Mouse (Mus musculus) lung, postnatal 0 days (tissue): ENCODE results near the gene Runx3. TPM values are rescaled to one million over a fixed set of nuclear protein-coding genes. Genes with fewer than 3 reads are reported as not detected.

Experiments
- ATAC-seq: fragments of 200-750 bp; cut with Nextera tagmentation; 2 replicates; pipeline ENCODE4 v1.8.0; 2017; ENCODE audit warnings: moderate library complexity
- DNase-seq: peaks from one replicate; pipeline ENCODE4 v3.0.0-alpha.2; 2016; ENCODE audit warnings: low spot score
- H3K27ac ChIP-seq: fragments of 300-500 bp; sonication (generic); 2 replicates; pipeline ENCODE4 v1.5.1; 2014; ENCODE audit warnings: antibody characterized with exemption, mild to moderate bottlenecking, low read length, mixed read lengths
- H3K27me3 ChIP-seq: fragments of 300-500 bp; sonication (generic); replicated peaks from 2 replicates; pipeline ENCODE4 v1.6.1; 2014; ENCODE audit warnings: low read length, mixed read lengths; ENCODE audit not compliant: insufficient read depth
- H3K36me3 ChIP-seq: fragments of 300-500 bp; sonication (generic); 2 replicates; pipeline ENCODE4 v1.6.1; 2014; ENCODE audit warnings: low read length, mixed read lengths; ENCODE audit not compliant: insufficient read depth
- H3K4me1 ChIP-seq: fragments of 300-500 bp; sonication (generic); 2 replicates; pipeline ENCODE4 v1.6.1; 2014; ENCODE audit warnings: antibody characterized with exemption, low read depth, low read length, mixed read lengths; ENCODE audit not compliant: insufficient read depth
- H3K4me2 ChIP-seq: fragments of 300-500 bp; sonication (generic); replicated peaks from 2 replicates; pipeline ENCODE4 v1.6.1; 2014; ENCODE audit warnings: low read depth, mild to moderate bottlenecking, low read length, moderate library complexity, mixed read lengths
- H3K4me3 ChIP-seq: fragments of 300-500 bp; sonication (generic); 2 replicates; pipeline ENCODE4 v1.5.1; 2014; ENCODE audit warnings: low read depth, low read length
- H3K9ac ChIP-seq: fragments of 300-500 bp; sonication (generic); replicated peaks from 2 replicates; pipeline ENCODE4 v1.6.1; 2014; ENCODE audit warnings: low read depth, mild to moderate bottlenecking
- H3K9me3 ChIP-seq: fragments of 300-500 bp; sonication (generic); 2 replicates; pipeline ENCODE4 v1.6.1; 2016; ENCODE audit warnings: low read length, mixed read lengths
- CTCF ChIP-seq: IDR thresholded peaks from 2 replicates; pipeline ENCODE4 v1.5.1; 2016; ENCODE audit warnings: antibody characterized with exemption, mild to moderate bottlenecking
- EP300 ChIP-seq: IDR thresholded peaks from 2 replicates; pipeline ENCODE4 v1.6.1; 2016; ENCODE audit warnings: antibody characterized with exemption, mild to moderate bottlenecking, control low read depth
- WGBS: fragments of 180-500 bp; shearing (Covaris S2); extraction: QIAGEN DNeasy Blood & Tissue Kit; methylation state at CpG from one replicate; pipeline ENCODE4 v1.1.7; 2014; 5-methylcytosine and 5-hydroxymethylcytosine counted together
- polyA plus RNA-seq: library from polyadenylated mRNA; unstranded; fragments of >200 nt; fragmentation: Nextera tagmentation; extraction: Ambion mirVana; gene quantifications from 2 replicates; pipeline ENCODE4 v1.2.1, GENCODE M21; 2015

Gene Runx3
- polyA plus RNA-seq, 1 experiment from 2014 or later = 0.13 TPM

- no peak for DNase-seq
- TF ChIP-seq EP300 (no peak), CTCF (no peak)
- H3K4me2 ChIP-seq = no peak overlapping the region
- H3K9me3 ChIP-seq = no peaks in the 10 kb centered on the region
- no peaks in the 10 kb centered on the region for H3K4me1 ChIP-seq
- H3K27me3 ChIP-seq = peaks cover 86% of the 10 kb centered on the region
- no peaks in the 10 kb centered on the region for H3K36me3 ChIP-seq
- H3K9ac ChIP-seq = no peak overlapping the region
- H3K4me3 ChIP-seq = no peak overlapping the region
- ATAC-seq = no peak
- H3K27ac ChIP-seq = no peak overlapping the region
- 8% methylated on average over 28 of the region's 31 CpGs for WGBS
Observed at GRCm38 (mm10) chr4:135155106-135155800, 34.8 kb downstream of the Runx3 start.

DNA sequence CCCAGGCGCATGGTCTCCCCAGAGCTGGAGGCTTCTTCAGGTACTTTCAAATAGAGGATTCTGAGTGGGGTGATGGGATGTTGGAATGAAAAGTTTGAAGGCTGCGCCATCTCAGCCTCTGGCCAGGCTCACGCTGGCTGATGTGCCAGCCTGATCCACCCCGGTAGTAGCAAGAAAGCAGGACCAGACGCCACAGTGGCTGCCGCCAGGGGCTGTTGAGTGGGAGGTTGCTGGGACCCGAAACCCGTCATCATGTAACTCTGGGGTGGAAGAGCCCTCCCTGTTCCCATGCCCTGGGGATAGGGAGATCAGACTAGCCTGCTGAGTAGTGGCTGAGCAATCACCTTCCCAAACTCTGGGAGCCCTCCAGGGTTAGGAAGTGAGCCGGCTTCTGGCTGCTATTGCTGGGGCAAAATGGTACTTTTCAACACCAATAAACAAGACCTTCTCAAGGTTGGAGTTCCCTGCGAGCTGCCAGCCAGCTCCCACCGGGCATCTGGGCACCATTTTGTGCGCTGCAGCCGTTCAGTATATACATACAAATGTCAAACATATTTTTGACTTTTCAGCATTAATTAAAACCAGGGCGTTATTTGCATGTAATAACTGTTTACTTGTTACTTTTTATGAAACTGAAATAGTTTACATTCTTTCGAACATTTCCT, 35.5 kb downstream of the Runx3 start:
- H3K27me3 ChIP-seq = peaks cover 79% of the 10 kb centered on the region
- no peaks in the 10 kb centered on the region for H3K4me1 ChIP-seq
- TF ChIP-seq CTCF = no peak
- TF ChIP-seq EP300 = no peak
- no peak overlapping the region for H3K9ac ChIP-seq
- DNase-seq = no peak
- H3K9me3 ChIP-seq = no peaks in the 10 kb centered on the region
- no peak overlapping the region for H3K4me2 ChIP-seq
- WGBS = 9% methylated on average over 15 of the region's 15 CpGs
- H3K27ac ChIP-seq = no peak overlapping the region
- no peaks in the 10 kb centered on the region for H3K36me3 ChIP-seq
- ATAC-seq = no peak
- H3K4me3 ChIP-seq = no peak overlapping the region

DNA sequence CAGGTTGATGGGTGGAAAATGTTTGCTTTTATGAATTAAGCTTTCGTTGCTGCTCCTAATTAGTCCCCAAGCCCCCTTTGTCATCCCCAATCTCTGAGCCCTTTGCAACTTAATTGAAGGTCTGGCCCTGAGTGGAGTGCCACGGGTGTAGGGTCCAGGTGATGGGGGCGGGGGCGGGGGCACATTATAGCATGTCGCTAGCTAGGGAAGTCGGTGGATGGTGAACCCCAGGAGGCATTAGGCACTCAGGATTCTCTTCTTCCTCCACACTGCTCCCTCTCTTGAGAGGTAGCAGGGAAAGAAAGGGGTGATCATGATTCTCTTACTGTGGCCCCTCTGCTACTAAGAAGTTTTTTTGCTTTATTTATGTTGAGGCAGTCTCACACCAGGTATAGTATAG, 36.1 kb downstream of the Runx3 start:
- peaks cover 73% of the 10 kb centered on the region for H3K27me3 ChIP-seq
- ATAC-seq (no peak), DNase-seq (no peak)
- H3K9me3 ChIP-seq = no peaks in the 10 kb centered on the region
- 18% methylated on average over 6 of the region's 6 CpGs for WGBS
- no peak overlapping the region for H3K4me3 ChIP-seq
- no peak overlapping the region for H3K27ac ChIP-seq
- no peaks in the 10 kb centered on the region for H3K36me3 ChIP-seq
- TF ChIP-seq CTCF (no peak), EP300 (no peak)
- H3K4me1 ChIP-seq = no peaks in the 10 kb centered on the region
- H3K4me2 ChIP-seq = no peak overlapping the region
- H3K9ac ChIP-seq = no peak overlapping the region

DNA sequence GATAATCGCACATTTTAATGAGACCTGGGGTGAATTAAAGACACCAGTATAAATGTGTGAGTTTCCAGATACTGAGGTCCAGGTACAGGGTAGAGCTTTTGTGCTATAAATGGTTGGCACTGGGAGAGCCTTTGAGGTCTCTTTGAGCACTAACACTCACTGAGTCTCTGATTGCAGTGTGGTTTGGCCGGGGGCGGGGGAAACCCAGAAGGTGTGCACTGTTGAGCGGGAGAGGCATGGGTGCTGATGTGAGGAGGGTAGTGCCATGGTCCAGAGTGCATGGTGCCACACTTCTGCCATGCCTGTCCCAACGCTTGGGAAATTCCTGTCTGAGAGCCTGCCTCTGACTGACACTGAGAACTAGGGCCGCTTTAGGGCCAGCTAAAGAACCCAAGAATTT, 36.9 kb downstream of the Runx3 start:
- TF ChIP-seq CTCF (no peak), EP300 (no peak)
- peaks cover 65% of the 10 kb centered on the region for H3K27me3 ChIP-seq
- no peaks in the 10 kb centered on the region for H3K9me3 ChIP-seq
- WGBS = 16% methylated on average over 6 of the region's 6 CpGs
- H3K4me3 ChIP-seq = no peak overlapping the region
- no peak for DNase-seq
- no peak overlapping the region for H3K27ac ChIP-seq
- no peaks in the 10 kb centered on the region for H3K4me1 ChIP-seq
- H3K36me3 ChIP-seq = no peaks in the 10 kb centered on the region
- no peak overlapping the region for H3K9ac ChIP-seq
- no peak overlapping the region for H3K4me2 ChIP-seq
- no peak for ATAC-seq

GRCm38 (mm10) chr4:135158724-135159409, 38.4 kb downstream of the Runx3 start:
- Histone ChIP-seq H3K36me3 (no peaks in the 10 kb centered on the region), H3K9ac (no peak overlapping the region), H3K4me3 (no peak overlapping the region), H3K27ac (no peak overlapping the region), H3K9me3 (no peaks in the 10 kb centered on the region), H3K4me2 (no peak overlapping the region), H3K4me1 (no peaks in the 10 kb centered on the region), H3K27me3 (peaks cover 52% of the 10 kb centered on the region)
- ATAC-seq (peak; percentile 23; the same call in 1 of the 2 replicates), DNase-seq (no peak)
- WGBS = 9% methylated on average over 9 of the region's 9 CpGs
- TF ChIP-seq CTCF = no peak
- TF ChIP-seq EP300 = no peak

GRCm38 (mm10) chr4:135159663-135160062, 39.2 kb downstream of the Runx3 start:
- Histone ChIP-seq H3K4me2 (no peak overlapping the region), H3K27me3 (peaks cover 46% of the 10 kb centered on the region), H3K9ac (no peak overlapping the region), H3K9me3 (no peaks in the 10 kb centered on the region), H3K27ac (no peak overlapping the region), H3K4me3 (no peak overlapping the region), H3K36me3 (no peaks in the 10 kb centered on the region), H3K4me1 (no peaks in the 10 kb centered on the region)
- 43% methylated on average over 2 of the region's 2 CpGs for WGBS
- no peak for TF ChIP-seq EP300
- TF ChIP-seq CTCF = no peak
- ATAC-seq (no peak), DNase-seq (no peak)
